Mouse (Mus musculus): ENCODE data around the gene Gm12248. TPM values are rescaled to one million over a fixed set of nuclear protein-coding genes. Genes with fewer than 3 reads are reported as not detected.

Gm12248 gene
- not detected for polyA plus RNA-seq (2017; shearing (Covaris generic))

GRCm38 (mm10) chr11:58093021-58093528 lies at the start of gene Gm12248:
Gene Gm12248, minus strand, starts transcription at chr11:58093134.

GRCm38 (mm10) chr11:58103697-58104306 lies 10.9 kb upstream of the Gm12248 start, which contains the start of gene Cnot8:
Gene Cnot8, plus strand, starts transcription at chr11:58104153.

Other genes with a start within 250 kb of the Gm12248 start
- gene Larp1, start 84.1 kb downstream of the Gm12248 start, polyA plus RNA-seq (2017; shearing (Covaris generic)): 123 TPM
- 86.2 TPM for gene Cnot8, start 11.0 kb upstream of the Gm12248 start, polyA plus RNA-seq (2017; shearing (Covaris generic))
- 18.5 TPM for gene Gemin5, start 75.4 kb upstream of the Gm12248 start, polyA plus RNA-seq (2017; shearing (Covaris generic))
- 32.3 TPM for gene Mrpl22, start 78.5 kb upstream of the Gm12248 start, polyA plus RNA-seq (2017; shearing (Covaris generic))
- gene Igtp, start 106.4 kb upstream of the Gm12248 start, polyA plus RNA-seq (2017; shearing (Covaris generic)): 397 TPM
- 103 TPM for gene Irgm2, start 106.5 kb upstream of the Gm12248 start, polyA plus RNA-seq (2017; shearing (Covaris generic))
- not detected for gene 4930438A08Rik, start 181.7 kb upstream of the Gm12248 start, polyA plus RNA-seq (2017; shearing (Covaris generic))
- gene Zfp692, start 213.9 kb upstream of the Gm12248 start, polyA plus RNA-seq (2017; shearing (Covaris generic)): 45.8 TPM
- gene Zfp672, start 237.2 kb upstream of the Gm12248 start, polyA plus RNA-seq (2017; shearing (Covaris generic)): 38.4 TPM
- 23.2 TPM for gene Sh3bp5l, start 237.6 kb upstream of the Gm12248 start, polyA plus RNA-seq (2017; shearing (Covaris generic))

Measured in naive thymus-derived CD4-positive, alpha-beta T cell, adult 5 months (primary cell).